Mouse (Mus musculus): Measurements from ENCODE around the gene Otud4.
"Not testable (repeated sequence)": the region's sequence is repeated elsewhere in the genome, so short reads cannot be mapped to it uniquely, and the experiment has no call there.

The Otud4 gene

DNA sequence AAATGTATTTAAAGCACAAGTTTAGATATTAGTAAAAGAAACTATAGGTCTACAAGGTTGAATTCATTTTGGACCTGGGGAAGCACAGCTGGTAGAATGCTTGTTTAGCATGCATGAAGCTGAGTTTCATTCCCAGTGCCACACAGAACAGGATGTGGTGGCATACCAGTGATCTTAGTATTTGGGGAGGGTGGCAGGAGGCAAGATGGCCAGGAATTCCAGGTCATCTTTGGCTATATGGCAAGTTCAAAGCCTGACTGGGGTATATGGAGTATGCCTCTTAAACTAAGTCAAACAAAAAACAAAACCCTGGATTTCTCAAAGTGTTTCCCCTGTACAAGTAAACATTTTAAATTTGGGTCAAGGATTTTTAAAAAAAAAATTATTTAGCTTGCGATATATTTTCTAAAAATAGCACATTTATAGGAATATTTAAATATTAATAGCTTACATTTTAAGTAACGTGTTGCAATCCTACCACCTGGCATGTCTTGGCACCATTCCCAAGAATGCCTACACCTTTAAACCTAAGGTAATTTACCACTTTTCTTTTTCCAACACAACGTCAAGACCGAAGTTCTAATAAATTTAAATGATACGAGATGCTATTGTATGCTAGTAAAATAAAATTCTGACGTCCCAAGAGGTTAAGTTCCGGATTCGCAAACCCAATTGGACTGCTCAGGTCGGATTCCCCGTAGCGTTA lies 1.3 kb upstream of the Otud4 start:
- in situ Hi-C loops (cut with MboI; ENCODE audit: low sequenced_read_pairs), result no loop called here

DNA sequence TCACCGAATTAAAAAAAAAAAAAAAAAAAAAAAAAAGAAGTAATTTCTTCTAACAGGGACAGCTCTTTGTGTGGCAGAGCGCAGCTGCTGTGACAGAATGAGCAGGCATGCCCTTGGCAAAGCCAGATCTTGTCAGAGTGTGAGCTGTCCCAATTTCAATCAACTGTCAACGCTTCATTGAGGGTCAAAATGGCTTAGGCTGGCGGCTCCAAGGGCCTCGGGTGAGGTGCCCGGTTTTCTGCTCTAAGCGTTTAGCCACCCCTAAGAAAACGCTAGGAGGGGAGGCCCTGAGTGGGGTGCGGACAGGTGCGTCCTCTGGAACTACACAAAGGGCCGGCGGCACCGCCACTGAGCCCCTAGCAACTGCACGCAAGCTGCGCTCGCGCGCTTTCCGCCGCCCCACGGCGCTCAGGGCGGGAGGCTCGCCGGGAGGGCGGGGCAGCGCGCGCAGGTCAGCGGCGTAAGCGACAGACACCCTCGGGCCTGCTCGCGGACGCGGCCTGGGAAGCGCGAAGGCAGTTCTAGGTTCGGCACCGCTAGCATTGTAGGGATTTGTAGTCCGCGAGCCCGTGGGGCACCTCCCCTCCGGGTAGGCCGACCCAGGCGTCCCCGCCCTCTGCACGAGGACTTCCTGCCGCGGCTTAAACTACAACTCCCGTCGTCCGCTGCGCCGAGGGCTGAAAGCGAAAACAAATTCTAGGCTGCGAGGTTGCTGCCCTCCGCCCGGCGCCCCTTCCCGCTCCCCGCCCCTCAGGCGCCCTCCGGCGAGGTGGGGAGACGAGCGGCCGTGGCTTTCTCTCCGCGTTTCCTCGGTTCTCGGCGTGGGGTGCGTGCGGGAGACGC lies 490 bp upstream of the Otud4 start:
- in situ Hi-C loops (cut with MboI; ENCODE audit: low sequenced_read_pairs), result no loop called here

DNA sequence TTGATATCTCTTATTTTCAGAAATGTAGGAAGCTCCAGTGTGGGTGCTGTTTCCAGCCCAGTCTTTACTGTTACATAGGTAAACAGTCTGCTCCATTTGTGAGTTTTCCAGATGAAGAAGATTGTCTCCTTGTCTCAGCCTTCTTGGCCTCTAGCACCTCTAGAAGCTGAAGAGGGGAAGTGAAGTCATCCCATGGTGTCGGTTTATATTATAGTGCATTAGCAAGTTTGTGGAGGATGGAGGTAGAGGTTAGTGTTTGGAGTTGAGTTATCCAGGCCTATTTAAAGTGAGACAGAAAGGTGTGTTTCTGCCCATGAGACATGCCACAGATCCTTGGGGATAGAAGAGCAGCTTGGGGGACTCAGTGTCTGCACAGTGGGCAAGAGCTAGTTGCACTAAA lies 1.7 kb downstream of the Otud4 start:
- in situ Hi-C loops (cut with MboI; ENCODE audit: low sequenced_read_pairs), result no loop called here

DNA sequence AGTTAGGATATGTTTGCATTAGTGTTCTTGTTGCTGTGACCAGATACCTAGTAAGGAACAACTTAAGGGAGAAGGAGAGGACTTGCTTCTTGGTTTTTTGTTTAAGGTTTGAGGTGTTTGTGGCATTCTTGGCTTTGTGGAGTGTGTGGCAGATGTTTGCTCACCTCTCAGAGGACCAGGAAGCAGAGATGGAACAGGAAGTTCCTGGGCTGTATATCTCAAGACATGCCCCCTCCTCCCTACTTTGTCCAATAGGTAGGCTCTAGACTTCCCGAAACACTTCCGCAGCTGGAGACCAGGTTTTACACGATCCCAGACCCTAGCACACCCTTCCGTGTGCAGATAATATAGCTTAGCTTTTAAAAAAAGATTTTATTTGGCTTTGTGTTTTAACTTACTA lies 10.2 kb downstream of the Otud4 start:
- in situ Hi-C loops (cut with MboI; ENCODE audit: low sequenced_read_pairs), result no loop called here

DNA sequence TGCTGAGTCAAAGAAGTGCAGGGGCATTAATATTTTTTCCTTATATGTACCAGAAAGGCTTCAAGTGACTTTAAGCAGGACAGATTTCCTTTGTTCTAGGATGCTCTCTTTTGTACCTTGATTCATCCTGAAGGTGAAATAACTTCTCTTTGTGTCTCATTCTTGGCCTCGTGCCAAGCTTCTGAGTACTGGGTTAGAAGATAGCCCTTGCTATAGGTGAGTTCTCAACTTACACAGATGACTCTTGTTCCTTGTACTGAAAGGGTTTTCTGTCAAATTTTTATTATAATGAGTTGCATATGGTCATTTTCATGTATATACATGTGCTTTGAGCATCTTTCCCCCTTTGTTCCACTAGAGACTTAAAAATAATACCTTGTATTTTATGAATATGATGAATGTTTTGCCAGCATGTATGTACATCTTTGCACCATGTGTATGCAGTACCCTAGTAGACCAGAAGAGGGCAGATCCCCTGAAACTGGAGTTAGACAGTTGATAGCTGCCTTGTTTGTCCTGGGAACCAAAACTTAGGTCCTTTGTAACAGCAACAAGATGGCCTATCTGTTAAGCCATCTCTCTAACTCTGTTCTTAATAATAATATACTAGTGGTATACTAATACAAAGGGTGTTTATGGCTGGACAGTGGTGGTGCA lies 10.9 kb downstream of the Otud4 start:
- in situ Hi-C loops (cut with MboI; ENCODE audit: low sequenced_read_pairs), result no loop called here

DNA sequence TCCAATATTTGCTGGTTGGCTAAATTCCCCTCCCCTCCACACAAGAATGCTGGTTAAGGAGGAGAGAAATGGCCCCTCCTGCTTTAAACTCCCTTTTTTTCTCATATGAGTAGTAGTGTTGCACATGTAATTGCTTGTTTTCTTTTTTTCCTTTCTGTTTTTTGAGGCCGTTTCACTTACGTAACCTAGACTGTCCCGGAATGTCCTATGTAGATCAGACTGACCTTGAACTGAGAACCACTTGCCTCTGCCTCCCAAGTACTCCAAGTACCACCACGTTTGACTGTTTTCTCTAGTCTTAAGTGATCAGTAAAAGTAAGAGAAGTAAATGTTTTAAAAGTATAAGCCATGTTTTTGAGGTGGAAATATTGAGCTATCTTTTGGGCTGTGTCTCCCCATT lies 14.3 kb downstream of the Otud4 start:
- in situ Hi-C loops (cut with MboI; ENCODE audit: low sequenced_read_pairs), result no loop called here

DNA sequence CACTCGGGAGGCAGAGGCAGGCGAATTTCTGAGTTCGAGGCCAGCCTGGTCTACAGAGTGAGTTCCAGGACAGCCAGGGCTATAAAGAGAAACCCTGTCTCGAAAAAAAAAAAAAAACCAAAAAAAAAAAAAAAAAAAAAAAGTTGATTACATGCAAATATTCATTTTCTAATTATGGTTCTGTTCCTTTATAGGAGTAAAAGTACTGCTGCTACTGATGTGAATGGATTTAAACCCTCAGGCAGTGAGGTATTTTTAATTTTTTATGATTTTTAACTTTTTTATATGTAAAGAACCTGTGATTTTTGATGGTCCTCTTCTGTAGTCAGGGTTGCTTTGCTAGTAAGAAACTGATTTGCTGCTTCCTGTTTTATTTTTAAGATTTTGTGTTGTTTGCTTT lies 19.3 kb downstream of the Otud4 start:
- in situ Hi-C loops (cut with MboI; ENCODE audit: low sequenced_read_pairs), result not testable (repeated sequence)

DNA sequence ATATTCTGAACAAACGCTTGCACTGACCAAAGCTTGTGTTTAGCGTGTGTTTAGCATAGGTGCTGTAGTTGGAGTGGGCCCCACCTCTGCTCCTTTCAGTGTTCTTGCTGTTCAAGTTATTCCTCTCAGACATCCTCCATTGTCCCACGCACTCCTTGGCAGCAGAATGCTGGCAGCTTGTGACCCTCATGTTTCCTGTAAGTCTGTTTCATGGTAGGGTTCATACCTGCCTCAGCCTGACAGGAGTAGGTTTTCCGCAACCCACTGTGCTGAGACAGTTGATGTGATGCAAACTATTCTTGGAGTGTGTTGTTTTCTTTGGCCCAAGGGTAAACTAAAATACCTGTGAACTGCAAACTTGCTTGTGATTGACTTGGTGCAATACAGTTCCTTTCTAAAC lies 37.0 kb downstream of the Otud4 start:
- in situ Hi-C loops (cut with MboI; ENCODE audit: low sequenced_read_pairs), result loop anchor here (25.0 kb wide), 1 partner anchor 1036 kb away; no protein-coding TSS in a partner anchor

DNA sequence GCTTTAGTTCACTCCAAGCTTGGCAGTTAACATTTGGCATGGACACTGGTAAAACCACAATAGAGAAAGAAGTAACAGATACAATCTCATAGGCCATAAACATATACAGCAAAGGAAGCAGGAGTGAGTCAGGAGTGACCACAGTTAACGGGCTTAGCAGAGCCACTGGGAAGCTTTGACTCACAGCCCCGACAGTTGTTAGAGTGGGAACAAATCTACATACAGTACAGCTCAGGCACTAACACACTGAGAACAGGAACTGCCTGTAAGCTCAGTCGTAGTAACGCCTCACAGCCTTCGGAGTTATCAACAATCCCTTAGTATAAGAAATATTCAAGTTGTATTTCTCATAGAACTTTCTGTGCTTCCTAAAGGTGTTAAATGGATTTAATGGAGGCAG lies 39.6 kb downstream of the Otud4 start:
- in situ Hi-C loops (cut with MboI; ENCODE audit: low sequenced_read_pairs), result loop anchor here (25.0 kb wide), 1 partner anchor 1033 kb away; no protein-coding TSS in a partner anchor

DNA sequence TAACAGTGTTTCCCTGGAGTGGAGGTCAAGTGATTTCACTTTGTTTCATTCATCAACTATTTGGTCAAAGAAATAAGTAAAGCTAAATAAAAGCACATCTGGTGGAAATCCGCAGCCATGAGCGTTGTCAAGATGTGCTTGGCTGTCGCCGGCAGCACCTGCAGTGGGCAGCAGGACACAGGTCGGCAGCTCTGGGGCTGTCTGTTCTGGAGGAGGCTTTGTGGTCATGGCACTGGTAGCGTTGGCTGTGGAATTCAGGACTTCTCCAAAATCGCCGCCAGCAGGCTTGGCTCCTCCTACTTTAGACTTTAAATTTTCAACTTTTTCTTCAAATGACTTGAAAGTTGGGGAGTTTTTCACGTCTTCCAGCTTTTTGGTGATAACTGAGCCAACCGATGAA lies 40.7 kb downstream of the Otud4 start:
- in situ Hi-C loops (cut with MboI; ENCODE audit: low sequenced_read_pairs), result loop anchor here (25.0 kb wide), 1 partner anchor 1032 kb away; no protein-coding TSS in a partner anchor

DNA sequence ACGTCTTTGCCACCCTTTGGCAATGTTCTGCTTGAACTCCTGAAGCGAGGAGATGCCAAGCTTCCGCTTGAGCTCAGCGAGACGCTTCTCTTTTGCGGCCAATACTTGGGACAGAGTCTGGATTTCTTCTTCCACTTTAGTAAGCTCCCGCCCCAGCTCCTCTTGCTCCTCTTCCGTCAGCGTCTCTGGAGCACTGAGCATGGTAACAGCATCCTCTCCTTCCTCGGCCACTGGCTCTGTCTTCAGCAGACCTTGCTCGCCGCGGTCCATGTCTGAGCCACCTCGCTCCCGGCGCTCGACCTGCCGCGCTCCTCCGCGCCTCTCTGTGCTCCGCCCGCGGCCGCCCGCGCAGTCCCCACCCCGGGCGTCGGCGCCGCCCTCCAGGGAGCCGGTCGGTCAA lies 41.1 kb downstream of the Otud4 start:
- in situ Hi-C loops (cut with MboI; ENCODE audit: low sequenced_read_pairs), result loop anchor here (25.0 kb wide), 1 partner anchor 1032 kb away; no protein-coding TSS in a partner anchor

DNA sequence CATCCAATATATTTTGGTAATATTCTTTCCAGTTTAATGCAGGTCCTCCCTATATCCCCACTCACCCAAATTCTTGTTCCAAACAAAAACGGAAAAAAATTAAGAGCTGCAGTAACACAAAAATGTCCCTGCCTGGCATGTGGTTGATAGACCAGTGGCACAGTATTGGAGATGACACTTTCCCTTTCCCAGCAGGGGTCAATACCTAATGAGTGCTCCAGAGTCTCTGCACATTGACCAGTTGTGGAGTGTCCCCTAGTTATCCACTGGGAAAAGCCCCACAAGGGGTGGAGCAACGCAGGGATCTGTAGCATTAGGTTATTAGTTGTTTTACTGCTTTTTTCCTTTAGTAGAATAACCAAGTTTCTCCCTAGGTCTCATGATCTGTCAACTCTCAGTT lies 41.5 kb downstream of the Otud4 start:
- in situ Hi-C loops (cut with MboI; ENCODE audit: low sequenced_read_pairs), result loop anchor here (25.0 kb wide), 1 partner anchor 1031 kb away; no protein-coding TSS in a partner anchor

DNA sequence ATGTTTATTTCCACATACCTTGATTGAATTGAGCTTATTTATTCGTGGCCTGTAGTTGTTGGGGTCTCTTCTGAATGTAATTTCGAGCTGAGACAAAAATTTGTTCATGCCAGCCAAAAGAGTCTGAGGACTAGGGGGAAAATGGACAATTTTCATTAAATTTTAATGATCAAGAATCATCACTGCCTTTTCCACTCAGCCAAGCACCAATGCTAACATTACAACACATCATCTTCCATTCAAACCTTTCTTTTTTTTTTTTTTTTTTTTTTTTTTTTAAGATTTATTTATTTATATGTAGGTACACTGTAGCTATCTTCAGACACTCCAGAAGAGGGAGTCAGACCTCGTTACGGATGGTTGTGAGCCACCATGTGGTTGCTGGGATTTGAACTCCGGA lies 46.5 kb downstream of the Otud4 start:
- in situ Hi-C loops (cut with MboI; ENCODE audit: low sequenced_read_pairs), result loop anchor here (25.0 kb wide), 1 partner anchor 1026 kb away; no protein-coding TSS in a partner anchor

DNA sequence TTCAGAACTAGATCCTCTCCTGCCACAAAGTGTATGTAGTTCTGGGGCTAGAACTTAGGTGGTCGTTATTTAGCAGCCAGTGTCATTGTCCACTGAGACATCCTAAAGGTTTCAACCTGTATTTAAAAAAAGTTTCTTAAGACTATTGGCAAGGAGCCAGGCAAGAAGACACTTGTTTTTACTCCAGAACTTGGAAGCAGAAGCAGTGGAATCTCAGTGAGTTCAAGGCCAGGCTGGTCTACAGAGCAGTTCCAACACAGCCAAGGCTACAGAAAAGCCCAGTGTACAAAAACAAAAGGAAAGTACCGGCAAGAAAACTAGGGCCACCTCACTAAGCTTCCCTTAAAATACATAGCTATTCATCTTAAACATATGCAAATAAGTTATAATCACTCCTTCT lies 53.1 kb downstream of the Otud4 start:
- in situ Hi-C loops (cut with MboI; ENCODE audit: low sequenced_read_pairs), result loop anchor here (25.0 kb wide), 1 partner anchor 1020 kb away; no protein-coding TSS in a partner anchor

DNA sequence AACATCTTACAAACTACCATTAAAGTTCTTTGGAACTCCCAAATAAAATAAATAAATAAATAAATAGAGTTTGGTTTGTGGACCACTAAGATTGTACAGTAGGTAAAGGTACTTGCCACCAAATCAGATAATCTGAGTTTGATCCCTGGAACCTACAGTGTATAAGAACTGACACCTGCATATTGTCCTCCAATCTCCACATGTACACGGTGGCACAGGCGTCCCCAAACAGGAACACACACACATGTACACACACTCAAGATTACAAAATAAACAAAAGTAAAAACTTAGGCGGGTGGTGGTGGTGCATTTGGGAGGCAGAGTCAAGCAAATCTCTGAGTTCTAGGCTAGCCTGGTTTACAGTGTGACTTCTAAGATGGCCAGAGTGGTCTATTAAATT lies 67.3 kb downstream of the Otud4 start:
- in situ Hi-C loops (cut with MboI; ENCODE audit: low sequenced_read_pairs), result no loop called here

DNA sequence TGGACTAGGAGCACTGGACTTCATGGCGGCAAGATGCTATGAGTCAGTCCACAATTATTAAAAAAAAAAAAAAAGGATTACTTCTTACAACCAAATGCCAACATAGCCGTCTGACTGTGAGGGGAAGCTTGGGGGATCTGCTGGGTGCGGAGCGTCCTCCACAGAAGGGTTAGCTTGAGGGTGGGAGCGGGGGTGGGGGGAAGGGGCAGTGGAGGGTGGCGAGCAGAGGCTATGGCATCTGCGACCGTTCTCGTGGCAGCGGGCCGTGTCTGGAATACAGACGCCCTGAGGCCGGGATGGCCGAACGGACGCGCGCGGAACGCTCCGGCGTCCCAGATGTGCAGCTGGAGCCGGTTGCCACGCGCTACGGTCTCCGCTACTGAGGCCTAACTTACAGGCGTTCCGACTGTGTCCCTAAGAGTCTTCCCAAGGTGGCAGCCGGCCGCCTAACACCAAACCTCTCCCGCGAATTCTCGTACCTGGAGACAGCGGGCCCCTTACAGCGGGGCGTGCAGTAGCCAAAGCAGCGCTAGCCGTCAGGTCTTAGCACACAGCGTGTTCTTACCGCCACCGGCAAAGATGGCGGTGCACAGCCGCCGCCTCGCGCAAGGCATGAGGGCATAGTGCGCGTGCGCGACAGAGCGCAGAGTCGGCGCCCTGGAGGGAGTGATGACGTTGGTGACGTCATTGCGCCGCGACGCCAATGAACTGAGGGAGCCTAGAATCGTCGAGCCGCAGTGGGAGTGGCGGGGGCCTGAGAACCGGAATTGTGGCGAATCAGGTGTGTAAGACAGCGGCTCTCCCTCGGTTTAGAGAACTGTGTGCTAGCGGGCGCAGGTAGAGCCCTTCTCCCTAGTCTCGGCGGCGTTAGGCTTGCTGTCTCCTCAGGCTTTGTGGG lies 71.9 kb downstream of the Otud4 start, which contains the start of the genes Abce1 and Anapc10:
Gene Abce1 (minus strand): TSS at position 677 of the 898 bp plus-strand sequence.
Gene Anapc10 (plus strand): TSS at position 757 of the 898 bp plus-strand sequence.
- in situ Hi-C loops (cut with MboI; ENCODE audit: low sequenced_read_pairs), result no loop called here

DNA sequence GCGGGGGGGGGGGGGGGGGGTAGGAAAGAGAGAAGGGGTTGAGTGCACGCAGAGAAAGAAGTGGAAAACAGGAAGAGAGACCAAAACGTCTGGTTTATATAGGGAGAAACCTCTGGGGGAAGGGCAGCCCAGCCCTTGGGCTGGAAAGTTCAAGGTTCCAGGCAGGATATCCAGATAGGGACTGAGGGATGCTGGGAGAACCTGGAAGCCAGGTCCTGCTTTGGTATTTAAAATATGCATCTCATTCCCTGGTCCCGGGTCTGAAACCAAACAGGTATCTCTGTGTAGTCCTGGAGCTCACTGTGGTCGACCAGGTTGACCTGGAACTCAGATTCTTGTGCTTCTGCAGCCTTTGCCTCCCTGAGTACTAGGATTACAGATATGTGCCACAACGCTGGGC lies 73.3 kb downstream of the Otud4 start:
- in situ Hi-C loops (cut with MboI; ENCODE audit: low sequenced_read_pairs), result no loop called here

DNA sequence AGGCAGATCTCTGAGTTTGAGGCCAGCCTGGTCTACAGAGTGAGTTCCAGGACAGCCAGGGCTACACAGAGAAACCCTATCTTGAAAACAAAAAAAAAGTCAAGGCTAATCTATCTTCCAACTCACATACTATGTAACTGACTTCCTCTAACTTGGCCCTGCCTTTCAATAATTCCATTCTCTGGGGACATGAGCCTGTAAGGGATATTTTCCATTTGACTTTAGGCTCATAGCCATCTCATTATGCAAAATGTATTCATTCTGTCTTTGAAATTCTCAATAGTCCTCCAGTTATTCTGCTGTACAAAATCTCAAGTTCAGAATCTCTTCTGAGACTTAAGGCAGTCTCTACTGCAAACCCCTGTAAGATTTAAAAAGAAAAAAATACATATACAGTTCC lies 82.1 kb downstream of the Otud4 start:
- in situ Hi-C loops (cut with MboI; ENCODE audit: low sequenced_read_pairs), result no loop called here

DNA sequence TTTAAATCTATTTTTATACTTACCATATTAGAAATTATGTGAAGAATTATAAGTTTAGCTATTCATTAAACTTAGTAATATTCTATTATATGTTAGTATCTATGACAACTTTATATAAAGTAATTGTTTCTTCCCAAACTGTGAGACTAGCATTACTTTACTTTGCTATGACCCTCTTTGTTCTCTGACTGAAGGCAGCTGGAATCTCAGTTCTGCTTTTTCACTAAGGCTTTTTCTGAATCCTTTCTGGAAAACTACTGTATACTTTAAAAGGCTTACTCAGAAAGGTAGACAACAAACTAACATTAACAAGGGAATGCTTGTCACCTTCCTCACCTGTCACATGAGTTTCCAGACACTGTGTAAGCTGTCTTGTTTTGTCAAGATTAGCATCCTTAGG lies 83.9 kb downstream of the Otud4 start:
- in situ Hi-C loops (cut with MboI; ENCODE audit: low sequenced_read_pairs), result no loop called here

DNA sequence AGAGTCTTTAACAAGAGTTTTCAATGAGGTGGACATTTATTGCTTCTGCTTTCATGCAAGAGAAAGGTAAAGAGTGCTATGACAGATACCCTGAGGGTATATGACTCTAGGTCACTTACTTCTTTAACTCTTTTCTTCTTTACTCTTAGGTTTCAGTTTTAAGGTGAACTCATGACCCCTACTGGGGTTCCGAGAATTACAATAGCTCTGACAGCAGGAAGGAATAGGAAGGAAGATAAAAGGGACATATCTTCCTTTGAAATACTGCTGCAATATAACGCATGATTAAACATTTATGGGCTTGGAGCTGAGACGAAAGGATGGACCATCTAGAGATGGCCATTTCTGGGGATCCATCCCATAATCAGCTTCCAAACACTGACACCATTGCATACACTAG lies 85.2 kb downstream of the Otud4 start:
- in situ Hi-C loops (cut with MboI; ENCODE audit: low sequenced_read_pairs), result no loop called here
